Mouse (Mus musculus) ES-E14 (cell line): Measurements from ENCODE around the gene Foxo4. TPM values are rescaled to one million over a fixed set of nuclear protein-coding genes. Genes with fewer than 3 reads are reported as not detected.
A peak's percentile ranks its signal among the peaks of the same experiment; 100 is the strongest.

Source experiments
- DNase-seq: peaks from one replicate; pipeline ENCODE4 v3.0.0-alpha.2; 2013; ENCODE audit warnings: low read depth, low spot score
- H3K27ac ChIP-seq: 2 replicates; pipeline ENCODE4 v1.5.1; 2012; ENCODE audit warnings: low read depth, mild to moderate bottlenecking, low read length, moderate library complexity, mixed read lengths; ENCODE audit not compliant: poor library complexity, insufficient read depth, severe bottlenecking
- H3K36me3 ChIP-seq: 2 replicates; pipeline ENCODE4 v1.6.1; 2012; ENCODE audit warnings: mild to moderate bottlenecking, low read length, moderate library complexity, mixed read lengths; ENCODE audit not compliant: control insufficient read depth, poor library complexity, insufficient read depth, severe bottlenecking
- H3K4me1 ChIP-seq, 2 experiments: fragments of 150-350 bp in 1 of 2; sonication (generic) in 1 of 2; 2 replicates each; pipeline ENCODE4 v1.6.1; 2012; ENCODE audit warnings: low read length in 2 of 2, mild to moderate bottlenecking in 1 of 2, mixed read lengths in 1 of 2; ENCODE audit not compliant: control insufficient read depth in 2 of 2, insufficient read depth in 2 of 2, poor library complexity in 1 of 2
- H3K4me3 ChIP-seq, 2 experiments: fragments of 150-350 bp in 1 of 2; sonication (generic) in 1 of 2; 2 replicates each; pipeline ENCODE4 v1.5.1; 2012; ENCODE audit warnings: low read length in 2 of 2, low read depth in 1 of 2, mild to moderate bottlenecking in 1 of 2, mixed read lengths in 1 of 2; ENCODE audit not compliant: insufficient read depth in 1 of 2, poor library complexity in 1 of 2, severe bottlenecking in 1 of 2
- H3K9ac ChIP-seq: 2 replicates; pipeline ENCODE4 v1.6.1; 2012; ENCODE audit warnings: low read depth, mild to moderate bottlenecking, low read length, mixed read lengths; ENCODE audit not compliant: poor library complexity, insufficient read depth, severe bottlenecking
- H3K9me3 ChIP-seq: fragments of 150-350 bp; sonication (generic); 2 replicates; pipeline ENCODE4 v1.6.1; 2012; ENCODE audit warnings: low read depth, mild to moderate bottlenecking, low read length; ENCODE audit not compliant: control insufficient read depth, insufficient read depth
- CHD2 ChIP-seq: IDR thresholded peaks from 2 replicates; pipeline ENCODE4 v1.6.1; 2014; ENCODE audit warnings: mild to moderate bottlenecking, low read depth, low read length, inconsistent platforms
- HCFC1 ChIP-seq: IDR thresholded peaks from 2 replicates; pipeline ENCODE4 v1.6.1; 2012; ENCODE audit warnings: low read length, inconsistent platforms, borderline replicate concordance; ENCODE audit not compliant: insufficient read depth
- MAFK ChIP-seq: IDR thresholded peaks from 2 replicates; pipeline ENCODE4 v1.6.1; 2014; ENCODE audit warnings: mild to moderate bottlenecking, low read depth, low read length, inconsistent platforms; ENCODE audit not compliant: insufficient read depth
- ZC3H11A ChIP-seq: IDR thresholded peaks from 2 replicates; pipeline ENCODE4 v1.6.1; 2012; ENCODE audit warnings: low read depth, mild to moderate bottlenecking, inconsistent platforms, low read length, borderline replicate concordance
- ZNF384 ChIP-seq: IDR thresholded peaks from 2 replicates; pipeline ENCODE4 v1.6.1; 2012; ENCODE audit warnings: low read depth, low read length, inconsistent platforms
- in situ Hi-C, 2 experiments: fragments of 600-800 bp; cut with MboI; formaldehyde crosslinking; loops; one replicate each; pipeline ENCODE4 v1.15.1; 2025; ENCODE audit warnings: low sequenced_read_pairs in 2 of 2, inconsistent platforms in 1 of 2; ENCODE audit not compliant: unreplicated experiment in 2 of 2
- total RNA-seq: library from RNA; depleted of rRNA; stranded (reverse); fragments of 300-350 nt; gene quantifications from 2 replicates; pipeline ENCODE4 v1.2.3, GENCODE M21; 2012

The Foxo4 gene
- total RNA-seq, 1 experiment: 38.9 TPM

- Histone ChIP-seq H3K4me3 (no peak overlapping the region), H3K9me3 (no peaks in the 10 kb centered on the region)
- no peak for DNase-seq
These were observed 12.3 kb downstream of the Foxo4 start for GRCm38 (mm10) chrX:101266631-101267030.

GRCm38 (mm10) chrX:101268025-101268754 lies 13.9 kb downstream of the Foxo4 start, which contains the start of gene Il2rg:
Gene Il2rg, minus strand, starts transcription at chrX:101268255.
- no peak for DNase-seq
- Histone ChIP-seq H3K4me1 (peaks cover 0 to 5% of the 10 kb centered on the region in 2 experiments; a peak in 2 of 4 replicates), H3K9me3 (no peaks in the 10 kb centered on the region), H3K9ac (no peak within 1 kb of the TSS), H3K4me3 (no peak within 1 kb of the TSS), H3K27ac (peak within 1 kb of the TSS; percentile 36; the same call in 1 of the 2 replicates), H3K36me3 (no peaks in the 10 kb centered on the region)
- in situ Hi-C loops: no loop called here
- no peak for TF ChIP-seq ZNF384
- TF ChIP-seq MAFK: no peak
- TF ChIP-seq HCFC1: no peak
- no peak for TF ChIP-seq CHD2
- TF ChIP-seq ZC3H11A: no peak

More at GRCm38 (mm10) chrX:101266631-101267030, 12.3 kb downstream of the Foxo4 start:
- no peak overlapping the region for H3K9ac ChIP-seq
- H3K4me1 ChIP-seq: peaks cover 0 to 7% of the 10 kb centered on the region in 2 experiments; a peak in 2 of 4 replicates
- no peak for TF ChIP-seq HCFC1
- TF ChIP-seq ZC3H11A: no peak
- no peak for TF ChIP-seq MAFK
- no peak overlapping the region for H3K27ac ChIP-seq
- H3K36me3 ChIP-seq: no peaks in the 10 kb centered on the region
- in situ Hi-C loops: no loop called here

- in situ Hi-C loops: no loop called here
- no peak for DNase-seq
- H3K27ac ChIP-seq: peak within 1 kb of the TSS; percentile 36; the same call in 1 of the 2 replicates
- H3K4me1 ChIP-seq: peaks cover 0 to 5% of the 10 kb centered on the region in 2 experiments; a peak in 2 of 4 replicates
- H3K4me3 ChIP-seq: no peak within 1 kb of the TSS
- no peak for TF ChIP-seq MAFK
- no peak for TF ChIP-seq CHD2
- TF ChIP-seq HCFC1: no peak
- TF ChIP-seq ZNF384: no peak
- no peak for TF ChIP-seq ZC3H11A
- no peak within 1 kb of the TSS for H3K9ac ChIP-seq
- no peaks in the 10 kb centered on the region for H3K9me3 ChIP-seq
- H3K36me3 ChIP-seq: no peaks in the 10 kb centered on the region
These were observed 14.4 kb downstream of the Foxo4 start, which contains the start of gene Gm20489 for GRCm38 (mm10) chrX:101268755-101269124. Gene Gm20489, minus strand, starts transcription at chrX:101269023.

GRCm38 (mm10) chrX:101273410-101273809 lies 19.1 kb downstream of the Foxo4 start:
- peak overlapping the region; percentile 83 to 88 for H3K4me3 ChIP-seq
- H3K9ac ChIP-seq: peak overlapping the region; percentile 74
- 0 out of 4 replicates have a peak, but pooled peaks cover 0 to 2% of the 10 kb centered on the region in 2 experiments for H3K4me1 ChIP-seq
- H3K27ac ChIP-seq: peak overlapping the region; percentile 90
- in situ Hi-C loops: no loop called here
- no peak for TF ChIP-seq HCFC1
- TF ChIP-seq ZC3H11A: no peak
- no peak for TF ChIP-seq ZNF384
- TF ChIP-seq CHD2: no peak
- TF ChIP-seq MAFK: no peak
- no peaks in the 10 kb centered on the region for H3K9me3 ChIP-seq
- DNase-seq: no peak
- peaks cover 5% of the 10 kb centered on the region for H3K36me3 ChIP-seq
